Mouse (Mus musculus): ENCODE data around the gene Sgsm1.

Gene Sgsm1

GRCm38 (mm10) chr5:113323784-113324638 lies 13.4 kb upstream of the Sgsm1 start:
- in situ Hi-C loops (cut with MboI, MseI): no loop called here

GRCm38 (mm10) chr5:113313998-113314397 lies 3.4 kb upstream of the Sgsm1 start:
- in situ Hi-C loops (cut with MboI, MseI): no loop called here

GRCm38 (mm10) chr5:113309491-113310376 lies 852 bp downstream of the Sgsm1 start:
- in situ Hi-C loops (cut with MboI, MseI): no loop called here

- in situ Hi-C loops (cut with MboI, MseI): no loop called here
These were observed 3.7 kb downstream of the Sgsm1 start for GRCm38 (mm10) chr5:113306750-113307477.

GRCm38 (mm10) chr5:113304527-113304926 lies 6.1 kb downstream of the Sgsm1 start:
- in situ Hi-C loops (cut with MboI, MseI): no loop called here

- in situ Hi-C loops (cut with MboI, MseI): no loop called here
These were observed 8.7 kb downstream of the Sgsm1 start for GRCm38 (mm10) chr5:113301841-113302240.

GRCm38 (mm10) chr5:113300148-113300889 lies 10.3 kb downstream of the Sgsm1 start:
- in situ Hi-C loops (cut with MboI, MseI): no loop called here

- in situ Hi-C loops (cut with MboI, MseI): no loop called here
These were observed 11.2 kb downstream of the Sgsm1 start for GRCm38 (mm10) chr5:113299433-113299832.

- in situ Hi-C loops (cut with MboI, MseI): no loop called here
These were observed 11.8 kb downstream of the Sgsm1 start for GRCm38 (mm10) chr5:113298826-113299225.

- in situ Hi-C loops (cut with MboI, MseI): no loop called here
These were observed 12.5 kb downstream of the Sgsm1 start for GRCm38 (mm10) chr5:113298040-113298439.

- in situ Hi-C loops (cut with MboI, MseI): no loop called here
These were observed 14.8 kb downstream of the Sgsm1 start for GRCm38 (mm10) chr5:113295791-113296190.

- in situ Hi-C loops (cut with MboI, MseI): no loop called here
These were observed 16.0 kb downstream of the Sgsm1 start for GRCm38 (mm10) chr5:113294575-113294974.

GRCm38 (mm10) chr5:113293446-113293845 lies 17.1 kb downstream of the Sgsm1 start:
- in situ Hi-C loops (cut with MboI, MseI): no loop called here

- in situ Hi-C loops (cut with MboI, MseI): no loop called here
These were observed 17.8 kb downstream of the Sgsm1 start for GRCm38 (mm10) chr5:113292832-113293231.

GRCm38 (mm10) chr5:113292179-113292578 lies 18.4 kb downstream of the Sgsm1 start:
- in situ Hi-C loops (cut with MboI, MseI): no loop called here

GRCm38 (mm10) chr5:113291125-113291524 lies 19.5 kb downstream of the Sgsm1 start:
- in situ Hi-C loops (cut with MboI, MseI): no loop called here

- in situ Hi-C loops (cut with MboI, MseI): no loop called here
These were observed 20.4 kb downstream of the Sgsm1 start for GRCm38 (mm10) chr5:113290149-113290548.

- in situ Hi-C loops (cut with MboI, MseI): no loop called here
These were observed 22.1 kb downstream of the Sgsm1 start for GRCm38 (mm10) chr5:113288490-113288889.

- in situ Hi-C loops (cut with MboI, MseI): no loop called here
These were observed 22.8 kb downstream of the Sgsm1 start for GRCm38 (mm10) chr5:113287762-113288161.

- in situ Hi-C loops (cut with MboI, MseI): no loop called here
These were observed 23.7 kb downstream of the Sgsm1 start for GRCm38 (mm10) chr5:113286591-113287520.
